In the genomic region with DNA sequence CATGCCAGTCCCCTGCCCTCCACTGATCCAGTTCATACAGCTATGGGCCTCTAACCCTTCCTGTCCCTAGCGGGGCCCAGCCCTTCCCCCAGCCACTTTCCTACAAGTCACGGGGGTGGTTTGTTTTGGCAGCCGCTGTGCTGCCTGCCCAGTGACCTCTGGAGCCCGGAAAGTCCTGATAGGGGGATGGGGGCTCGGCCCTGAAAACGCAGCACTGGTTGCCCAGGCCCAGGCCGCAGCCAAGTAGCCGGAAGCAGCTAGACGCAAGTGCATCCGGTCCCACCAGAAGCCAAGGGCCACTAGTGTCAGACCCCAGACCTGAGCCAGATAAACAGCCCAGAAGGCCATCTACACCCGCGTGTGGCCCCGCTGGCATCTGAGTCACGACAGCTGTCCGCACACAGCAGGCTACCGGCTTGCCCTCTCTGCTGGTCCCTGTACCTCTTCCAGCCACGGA, we compare ENCODE assay signal across 9 mouse cellular contexts. TPM values are rescaled to one million over a fixed set of nuclear protein-coding genes. Genes with fewer than 3 reads are reported as not detected.
DNase-seq lines count a peak whose midpoint lies in the region; ATAC-seq lines count a peak whose summit lies in the region.
"Had no signal": no experiment of that assay in that cellular context is flagged by ENCODE, and none has a peak within 500 bp of the region (broad histone marks: within the 10 kb centered on the region; RNA-seq: fewer than 3 reads in every experiment).

No protein-coding gene starts in this region.

- no peaks in the 10 kb centered on the region for H3K36me3 ChIP-seq in hindbrain, embryonic 11.5 days (ENCODE audit: control insufficient read depth, insufficient read depth, low read length)
- H3K36me3 ChIP-seq in hindbrain, embryonic 14.5 days (replicated peaks; ENCODE audit: control insufficient read depth, insufficient read depth): no peaks in the 10 kb centered on the region
- no peaks in the 10 kb centered on the region for H3K36me3 ChIP-seq in intestine, embryonic 15.5 days
- no peaks in the 10 kb centered on the region for H3K36me3 ChIP-seq in liver, embryonic 13.5 days
- no peaks in the 10 kb centered on the region for H3K36me3 ChIP-seq in stomach, embryonic 16.5 days (ENCODE audit: control insufficient read depth, insufficient read depth, low read length)
- no peaks in the 10 kb centered on the region for H3K36me3 ChIP-seq in forebrain, embryonic 14.5 days (ENCODE audit: control insufficient read depth, insufficient read depth, low read length)

- H3K27me3 ChIP-seq in hindbrain, embryonic 11.5 days (ENCODE audit: control insufficient read depth, insufficient read depth, low read length): no peaks in the 10 kb centered on the region
- no peaks in the 10 kb centered on the region for H3K27me3 ChIP-seq in hindbrain, embryonic 14.5 days (ENCODE audit: control insufficient read depth, insufficient read depth, low read length)
- no peaks in the 10 kb centered on the region for H3K27me3 ChIP-seq in intestine, embryonic 15.5 days (replicated peaks)
- no peaks in the 10 kb centered on the region for H3K27me3 ChIP-seq in liver, embryonic 13.5 days
- H3K27me3 ChIP-seq in stomach, embryonic 16.5 days (ENCODE audit: control insufficient read depth, insufficient read depth, low read length): no peaks in the 10 kb centered on the region
- H3K27me3 ChIP-seq in forebrain, embryonic 14.5 days (replicated peaks; ENCODE audit: control insufficient read depth, insufficient read depth, low read length): no peaks in the 10 kb centered on the region

- 0 out of 2 replicates have a peak, but pooled peaks have one; percentile 33 for ATAC-seq in hindbrain, embryonic 11.5 days (ENCODE audit: low FRiP score)
- ATAC-seq in hindbrain, embryonic 14.5 days (ENCODE audit: low FRiP score): no peak
- peak; percentile 74 for ATAC-seq in intestine, embryonic 15.5 days
- ATAC-seq in liver, embryonic 13.5 days (ENCODE audit: low read depth): peak; percentile 78
- ATAC-seq in stomach, embryonic 16.5 days (ENCODE audit: insufficient read depth, low FRiP score): peak; percentile 70
- ATAC-seq in forebrain, embryonic 14.5 days: no peak

- no peak overlapping the region for H3K4me2 ChIP-seq in hindbrain, embryonic 11.5 days (replicated peaks; ENCODE audit: low read depth, low read length)
- H3K4me2 ChIP-seq in hindbrain, embryonic 14.5 days (replicated peaks): no peak overlapping the region
- peak overlapping the region; percentile 56 for H3K4me2 ChIP-seq in intestine, embryonic 15.5 days (replicated peaks)
- H3K4me2 ChIP-seq in liver, embryonic 13.5 days: peak overlapping the region; percentile 43
- H3K4me2 ChIP-seq in stomach, embryonic 16.5 days (ENCODE audit: low read depth, low read length): peak overlapping the region; percentile 56
- no peak overlapping the region for H3K4me2 ChIP-seq in forebrain, embryonic 14.5 days (ENCODE audit: low read length)

- no peaks in the 10 kb centered on the region; the same call in 1 of the 2 replicates for H3K4me1 ChIP-seq in hindbrain, embryonic 11.5 days (replicated peaks; ENCODE audit: control insufficient read depth, insufficient read depth, low read length)
- H3K4me1 ChIP-seq in hindbrain, embryonic 14.5 days (replicated peaks; ENCODE audit: control insufficient read depth, insufficient read depth, low read length): no peaks in the 10 kb centered on the region
- peaks cover 15% of the 10 kb centered on the region; the same call in 1 of the 2 replicates for H3K4me1 ChIP-seq in intestine, embryonic 15.5 days (replicated peaks)
- peaks cover 46% of the 10 kb centered on the region for H3K4me1 ChIP-seq in liver, embryonic 13.5 days (replicated peaks)
- H3K4me1 ChIP-seq in stomach, embryonic 16.5 days (ENCODE audit: control insufficient read depth, insufficient read depth, low read length): peaks cover 15% of the 10 kb centered on the region
- H3K4me1 ChIP-seq in forebrain, embryonic 14.5 days (ENCODE audit: control insufficient read depth, insufficient read depth, low read length): no peaks in the 10 kb centered on the region

- WGBS in hindbrain, embryonic 11.5 days: 31% methylated on average over 17 of the region's 17 CpGs
- WGBS in hindbrain, embryonic 14.5 days: 40% methylated on average over 17 of the region's 17 CpGs
- 26% methylated on average over 17 of the region's 17 CpGs for WGBS in intestine, embryonic 15.5 days
- WGBS in liver, embryonic 13.5 days (ENCODE audit: insufficient replicate concordance): 7% methylated on average over 17 of the region's 17 CpGs
- 20% methylated on average over 17 of the region's 17 CpGs for WGBS in stomach, embryonic 16.5 days
- whole genome bisulfite sequencing in forebrain, embryonic 14.5 days: 36% methylated on average over 17 of the region's 17 CpGs

- no peak for DNase-seq in hindbrain, embryonic 11.5 days (ENCODE audit: low spot score)
- DNase-seq in hindbrain, embryonic 14.5 days (ENCODE audit: low spot score): no peak
- DNase-seq in adrenal gland, postnatal 25 days: peak; percentile 62
- DNase-seq in gastrocnemius, adult 8-10 months (ENCODE audit: low spot score in 2 of 2): peak; percentile 77 to 83
- peak; percentile 25 for DNase-seq in liver, embryonic 13.5 days
- DNase-seq in forebrain, embryonic 14.5 days (ENCODE audit: low spot score): no peak

- no peak overlapping the region for H3K4me3 ChIP-seq in hindbrain, embryonic 11.5 days (ENCODE audit: low read depth, low read length)
- H3K4me3 ChIP-seq in hindbrain, embryonic 14.5 days (replicated peaks; ENCODE audit: low read length): no peak overlapping the region
- H3K4me3 ChIP-seq in intestine, embryonic 15.5 days (replicated peaks): no peak overlapping the region
- peak overlapping the region; percentile 43; the same call in 1 of the 2 replicates for H3K4me3 ChIP-seq in liver, embryonic 13.5 days (replicated peaks)
- no peak overlapping the region for H3K4me3 ChIP-seq in stomach, embryonic 16.5 days (replicated peaks; ENCODE audit: low read length)
- H3K4me3 ChIP-seq in forebrain, embryonic 14.5 days (ENCODE audit: low read depth, low read length): no peak overlapping the region

- H3K27ac ChIP-seq in hindbrain, embryonic 11.5 days (ENCODE audit: low read depth, low read length): no peak overlapping the region
- no peak overlapping the region for H3K27ac ChIP-seq in hindbrain, embryonic 14.5 days
- no peak overlapping the region for H3K27ac ChIP-seq in intestine, embryonic 15.5 days
- H3K27ac ChIP-seq in liver, embryonic 13.5 days: peak overlapping the region; percentile 86
- H3K27ac ChIP-seq in stomach, embryonic 16.5 days (ENCODE audit: low read length): peak overlapping the region; percentile 66
- no peak overlapping the region for H3K27ac ChIP-seq in forebrain, embryonic 14.5 days (ENCODE audit: low read depth, low read length)

- H3K9ac ChIP-seq in hindbrain, embryonic 11.5 days (ENCODE audit: low read depth, low read length): no peak overlapping the region
- no peak overlapping the region for H3K9ac ChIP-seq in hindbrain, embryonic 14.5 days
- no peak overlapping the region for H3K9ac ChIP-seq in intestine, embryonic 15.5 days
- peak overlapping the region; percentile 43; the same call in 1 of the 2 replicates for H3K9ac ChIP-seq in liver, embryonic 13.5 days
- H3K9ac ChIP-seq in stomach, embryonic 16.5 days (ENCODE audit: low read length): peak overlapping the region; percentile 66
- H3K9ac ChIP-seq in forebrain, embryonic 14.5 days (ENCODE audit: low read length): no peak overlapping the region

- no peaks in the 10 kb centered on the region for H3K9me3 ChIP-seq in hindbrain, embryonic 11.5 days (ENCODE audit: control insufficient read depth, low read length)
- H3K9me3 ChIP-seq in hindbrain, embryonic 14.5 days (ENCODE audit: control insufficient read depth, low read length): no peaks in the 10 kb centered on the region
- no peaks in the 10 kb centered on the region for H3K9me3 ChIP-seq in intestine, embryonic 15.5 days
- H3K9me3 ChIP-seq in liver, embryonic 13.5 days (replicated peaks): no peaks in the 10 kb centered on the region
- no peaks in the 10 kb centered on the region for H3K9me3 ChIP-seq in stomach, embryonic 16.5 days (replicated peaks; ENCODE audit: control insufficient read depth, low read length)
- H3K9me3 ChIP-seq in forebrain, embryonic 14.5 days (replicated peaks; ENCODE audit: control insufficient read depth, low read length): no peaks in the 10 kb centered on the region

RNA-seq across cellular contexts. Expression of a gene that starts 0.5 kb away (rescaled TPM):
- 0.56 and 1.4 TPM in 2 replicates for polyA plus RNA-seq in hindbrain, embryonic 11.5 days (2014; fragmentation: Nextera tagmentation; extraction: Ambion mirVana)
- 0.55 and 0.67 TPM in 2 replicates for polyA plus RNA-seq in hindbrain, embryonic 14.5 days (2014; fragmentation: Nextera tagmentation; extraction: Ambion mirVana)
- 1.4 and 4.5 TPM in 2 replicates for total RNA-seq in adrenal gland, postnatal 25 days (2021)
- total RNA-seq in gastrocnemius, adult 8-10 months (2022): 10 to 100 TPM; 15.2 to 21.0 (median 17.7) TPM
- polyA plus RNA-seq in intestine, embryonic 15.5 days (2015; fragmentation: Nextera tagmentation; extraction: Ambion mirVana): 37.9 and 47.0 TPM in 2 replicates
- 45.7 and 45.8 TPM in 2 replicates for polyA plus RNA-seq in liver, embryonic 13.5 days (2015; fragmentation: Nextera tagmentation; extraction: Ambion mirVana)
- 35.7 and 36.0 TPM in 2 replicates for polyA plus RNA-seq in stomach, embryonic 16.5 days (2015; fragmentation: Nextera tagmentation; extraction: Ambion mirVana)
- not detected in 2 replicates for polyA plus RNA-seq in forebrain, embryonic 14.5 days (2014; fragmentation: Nextera tagmentation; extraction: Ambion mirVana)

RNA-seq across cellular contexts. Expression of a gene that starts 11.2 kb away (rescaled TPM):
- 0.60 and 0.86 TPM in 2 replicates for polyA plus RNA-seq in hindbrain, embryonic 11.5 days (2014; fragmentation: Nextera tagmentation; extraction: Ambion mirVana)
- polyA plus RNA-seq in hindbrain, embryonic 14.5 days (2014; fragmentation: Nextera tagmentation; extraction: Ambion mirVana): 13.0 and 18.3 TPM in 2 replicates
- total RNA-seq in adrenal gland, postnatal 25 days (2021): 10.1 and 11.3 TPM in 2 replicates
- total RNA-seq in gastrocnemius, adult 8-10 months (2022): 1,000 to 10,000 TPM in 1 of 4 experiments, 100 to 1,000 TPM in 3; 780 to 1,106 (median 929) TPM
- 1.6 and 1.8 TPM in 2 replicates for polyA plus RNA-seq in intestine, embryonic 15.5 days (2015; fragmentation: Nextera tagmentation; extraction: Ambion mirVana)
- polyA plus RNA-seq in liver, embryonic 13.5 days (2015; fragmentation: Nextera tagmentation; extraction: Ambion mirVana): 0.42 and 0.60 TPM in 2 replicates
- 0.80 and 1.4 TPM in 2 replicates for polyA plus RNA-seq in stomach, embryonic 16.5 days (2015; fragmentation: Nextera tagmentation; extraction: Ambion mirVana)
- polyA plus RNA-seq in forebrain, embryonic 14.5 days (2014; fragmentation: Nextera tagmentation; extraction: Ambion mirVana): 2.8 and 4.4 TPM in 2 replicates

RNA-seq across cellular contexts. Expression of a gene that starts 39.1 kb away (rescaled TPM):
- 6.3 and 8.6 TPM in 2 replicates for polyA plus RNA-seq in hindbrain, embryonic 11.5 days (2014; fragmentation: Nextera tagmentation; extraction: Ambion mirVana)
- 0.66 TPM in 1 of 2 replicates, not detected in the other for polyA plus RNA-seq in hindbrain, embryonic 14.5 days (2014; fragmentation: Nextera tagmentation; extraction: Ambion mirVana)
- 0.73 and 1.9 TPM in 2 replicates for total RNA-seq in adrenal gland, postnatal 25 days (2021)
- 1 to 10 TPM in 2 of 4 experiments, under 1 TPM in 2; 0.77 to 1.3 (median 0.92) TPM for total RNA-seq in gastrocnemius, adult 8-10 months (2022)
- 70.8 and 77.4 TPM in 2 replicates for polyA plus RNA-seq in intestine, embryonic 15.5 days (2015; fragmentation: Nextera tagmentation; extraction: Ambion mirVana)
- 0.52 and 1.1 TPM in 2 replicates for polyA plus RNA-seq in liver, embryonic 13.5 days (2015; fragmentation: Nextera tagmentation; extraction: Ambion mirVana)
- polyA plus RNA-seq in stomach, embryonic 16.5 days (2015; fragmentation: Nextera tagmentation; extraction: Ambion mirVana): 497 and 614 TPM in 2 replicates
- not detected in 2 replicates for polyA plus RNA-seq in forebrain, embryonic 14.5 days (2014; fragmentation: Nextera tagmentation; extraction: Ambion mirVana)
- polyA plus RNA-seq: neural tube, embryonic 14.5 days had no signal

RNA-seq across cellular contexts. Expression of a gene that starts 40.1 kb away (rescaled TPM):
- polyA plus RNA-seq in hindbrain, embryonic 11.5 days (2014; fragmentation: Nextera tagmentation; extraction: Ambion mirVana): 120 and 125 TPM in 2 replicates
- polyA plus RNA-seq in hindbrain, embryonic 14.5 days (2014; fragmentation: Nextera tagmentation; extraction: Ambion mirVana): 191 and 198 TPM in 2 replicates
- total RNA-seq in adrenal gland, postnatal 25 days (2021): 42.9 and 50.5 TPM in 2 replicates
- total RNA-seq in gastrocnemius, adult 8-10 months (2022): 10 to 100 TPM; 30.7 to 40.2 (median 33.3) TPM
- 41.6 and 44.2 TPM in 2 replicates for polyA plus RNA-seq in intestine, embryonic 15.5 days (2015; fragmentation: Nextera tagmentation; extraction: Ambion mirVana)
- 9.3 and 10.7 TPM in 2 replicates for polyA plus RNA-seq in liver, embryonic 13.5 days (2015; fragmentation: Nextera tagmentation; extraction: Ambion mirVana)
- polyA plus RNA-seq in stomach, embryonic 16.5 days (2015; fragmentation: Nextera tagmentation; extraction: Ambion mirVana): 56.7 and 57.9 TPM in 2 replicates
- polyA plus RNA-seq in forebrain, embryonic 14.5 days (2014; fragmentation: Nextera tagmentation; extraction: Ambion mirVana): 150 and 200 TPM in 2 replicates

RNA-seq across cellular contexts. Expression of a gene that starts 56.5 kb away (rescaled TPM):
- 1.0 and 2.8 TPM in 2 replicates for polyA plus RNA-seq in hindbrain, embryonic 11.5 days (2014; fragmentation: Nextera tagmentation; extraction: Ambion mirVana)
- 0.28 and 0.60 TPM in 2 replicates for polyA plus RNA-seq in hindbrain, embryonic 14.5 days (2014; fragmentation: Nextera tagmentation; extraction: Ambion mirVana)
- 3.7 and 3.8 TPM in 2 replicates for total RNA-seq in adrenal gland, postnatal 25 days (2021)
- total RNA-seq in gastrocnemius, adult 8-10 months (2022): 1 to 10 TPM; 1.4 to 3.5 (median 2.3) TPM
- 1.5 TPM in 2 replicates for polyA plus RNA-seq in intestine, embryonic 15.5 days (2015; fragmentation: Nextera tagmentation; extraction: Ambion mirVana)
- polyA plus RNA-seq in liver, embryonic 13.5 days (2015; fragmentation: Nextera tagmentation; extraction: Ambion mirVana): 0.07 and 0.13 TPM in 2 replicates
- 0.92 and 1.7 TPM in 2 replicates for polyA plus RNA-seq in stomach, embryonic 16.5 days (2015; fragmentation: Nextera tagmentation; extraction: Ambion mirVana)
- 0.08 and 0.15 TPM in 2 replicates for polyA plus RNA-seq in forebrain, embryonic 14.5 days (2014; fragmentation: Nextera tagmentation; extraction: Ambion mirVana)
- polyA plus RNA-seq: neural tube, embryonic 14.5 days had no signal

Comparison
In these comparisons a context has a peak if more than half of its experiments do, and no peak if none do; other contexts are left out.
1. ATAC-seq: peak in hindbrain, embryonic 11.5 days (single experiment), intestine, embryonic 15.5 days (single experiment), liver, embryonic 13.5 days (single experiment) and stomach, embryonic 16.5 days (single experiment); none in hindbrain, embryonic 14.5 days (single experiment) and forebrain, embryonic 14.5 days (single experiment).
2. DNase-seq: peak in adrenal gland, postnatal 25 days (single experiment), gastrocnemius, adult 8-10 months (2 of 2) and liver, embryonic 13.5 days (single experiment); none in hindbrain, embryonic 11.5 days (single experiment), hindbrain, embryonic 14.5 days (single experiment) and forebrain, embryonic 14.5 days (single experiment).
3. H3K27ac ChIP-seq: peak in liver, embryonic 13.5 days (single experiment) and stomach, embryonic 16.5 days (single experiment); none in hindbrain, embryonic 11.5 days (single experiment), hindbrain, embryonic 14.5 days (single experiment), intestine, embryonic 15.5 days (single experiment) and forebrain, embryonic 14.5 days (single experiment).
4. H3K4me2 ChIP-seq: peak in intestine, embryonic 15.5 days (single experiment), liver, embryonic 13.5 days (single experiment) and stomach, embryonic 16.5 days (single experiment); none in hindbrain, embryonic 11.5 days (single experiment), hindbrain, embryonic 14.5 days (single experiment) and forebrain, embryonic 14.5 days (single experiment).
5. H3K9ac ChIP-seq: peak in liver, embryonic 13.5 days (single experiment) and stomach, embryonic 16.5 days (single experiment); none in hindbrain, embryonic 11.5 days (single experiment), hindbrain, embryonic 14.5 days (single experiment), intestine, embryonic 15.5 days (single experiment) and forebrain, embryonic 14.5 days (single experiment).
6. RNA of a gene that starts 0.5 kb away (polyA plus RNA-seq): 45.7 to 45.8 TPM in liver, embryonic 13.5 days, 37.9 to 47.0 TPM in intestine, embryonic 15.5 days and 35.7 to 36.0 TPM in stomach, embryonic 16.5 days; 0.55 to 0.67 TPM in hindbrain, embryonic 14.5 days, 0.56 to 1.4 TPM in hindbrain, embryonic 11.5 days and not detected in forebrain, embryonic 14.5 days; every median in the first group is over 10 times any median in the second.